Mouse (Mus musculus): ENCODE results near the gene Gm3286. TPM values are rescaled to one million over a fixed set of nuclear protein-coding genes. Genes with fewer than 3 reads are reported as not detected.
"Not testable (repeated sequence)": the region's sequence is repeated elsewhere in the genome, so short reads cannot be mapped to it uniquely, and the experiment has no call there.

Gene Gm3286
- not detected for total RNA-seq (2021)
- long read RNA-seq, experiment 1: 0 reads
- long read RNA-seq, experiment 2: 0 reads

- not testable (repeated sequence) for DNase-seq
Measured at GRCm38 (mm10) chr5:95510458-95510857, at the start of gene Gm3286. Gene Gm3286, plus strand, starts transcription at chr5:95510758.

Other genes starting within 250 kb of the Gm3286 start
- gene Gm10424, start 238.0 kb upstream of the Gm3286 start, total RNA-seq (2021): not detected
- not detected for gene Gm3259, start 204.8 kb upstream of the Gm3286 start, total RNA-seq (2021)
- not detected for gene D5Ertd577e, start 54.0 kb upstream of the Gm3286 start, total RNA-seq (2021)
- gene Gm7971, start 84.1 kb downstream of the Gm3286 start, total RNA-seq (2021): not detected
- not detected for gene Gm7978, start 225.4 kb downstream of the Gm3286 start, total RNA-seq (2021)
- gene Gm7982, start 231.3 kb downstream of the Gm3286 start, total RNA-seq (2021): not detected